Mouse (Mus musculus): ENCODE measurements at regions not wholly inside any gene's neighbourhood (a gene's known extent, or its start where the extent isn't known, plus 50 kb on each side); places are given as distances from the start of the nearest gene placed in this dataset.

GRCm38 (mm10) chr15:13583300-13583699 is 409.8 kb upstream of the Cdh6 start:
- TF ChIP-seq CTCF (conservative IDR thresholded peaks at IDR 0.05; ENCODE audit: insufficient read depth, insufficient read length, low read depth, low read length) (no peak), POLR2A (IDR thresholded peaks at IDR 0.05; ENCODE audit: low read depth, low read length) (no peak)

All from kidney, adult 2 months (tissue).